Mouse (Mus musculus): ENCODE measurements around the gene Plaur. TPM values are rescaled to one million over a fixed set of nuclear protein-coding genes. Genes with fewer than 3 reads are reported as not detected.

The Plaur gene
- polyA plus RNA-seq, 1 experiment, result 56.5 TPM

GRCm38 (mm10) chr7:24459440-24459839 lies 2.8 kb upstream of the Plaur start:
- H3K4me1 ChIP-seq, result peaks cover 47% of the 10 kb centered on the region
- peaks cover 84% of the 10 kb centered on the region for H3K27me3 ChIP-seq (replicated peaks)
- H3K4me3 ChIP-seq (replicated peaks), result peak overlapping the region; percentile 29
- no peak for TF ChIP-seq GATA1 (IDR thresholded peaks at IDR 0.05; ENCODE audit: borderline replicate concordance, low read length)
- no peak for TF ChIP-seq FLI1 (IDR thresholded peaks at IDR 0.05; ENCODE audit: low read length)
- H3K9me3 ChIP-seq, result no peaks in the 10 kb centered on the region
- H3K36me3 ChIP-seq (replicated peaks; ENCODE audit: low read length), result no peaks in the 10 kb centered on the region

DNA sequence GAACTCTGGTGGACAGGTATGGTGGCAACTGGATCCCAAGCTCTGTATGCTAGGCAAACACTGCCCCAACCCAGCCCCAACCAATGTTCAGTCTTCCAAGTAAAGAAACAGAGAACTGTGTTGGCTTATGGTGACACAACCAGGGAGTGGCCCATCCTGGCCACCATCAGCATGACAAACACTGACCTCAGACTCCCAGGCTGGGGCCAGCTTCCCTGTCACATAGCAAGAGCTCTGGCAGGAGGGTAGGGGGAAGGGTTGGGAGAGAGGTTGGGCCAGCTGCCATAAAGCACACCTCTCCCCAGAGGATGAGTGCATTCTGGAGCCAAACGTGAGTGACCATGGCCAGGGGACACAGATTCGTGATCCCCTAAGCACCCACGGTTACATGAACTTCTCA lies 2.4 kb upstream of the Plaur start:
- H3K27me3 ChIP-seq (replicated peaks), result peaks cover 83% of the 10 kb centered on the region
- no peak for TF ChIP-seq GATA1 (IDR thresholded peaks at IDR 0.05; ENCODE audit: borderline replicate concordance, low read length)
- peaks cover 49% of the 10 kb centered on the region for H3K4me1 ChIP-seq
- H3K4me3 ChIP-seq (replicated peaks), result peak overlapping the region; percentile 29
- no peaks in the 10 kb centered on the region for H3K36me3 ChIP-seq (replicated peaks; ENCODE audit: low read length)
- H3K9me3 ChIP-seq, result no peaks in the 10 kb centered on the region

- peaks cover 70% of the 10 kb centered on the region for H3K27me3 ChIP-seq (replicated peaks)
- H3K4me1 ChIP-seq, result peaks cover 52% of the 10 kb centered on the region
- H3K9me3 ChIP-seq, result no peaks in the 10 kb centered on the region
- TF ChIP-seq FLI1 (IDR thresholded peaks at IDR 0.05; ENCODE audit: low read length), result no peak
- no peak for TF ChIP-seq GATA1 (IDR thresholded peaks at IDR 0.05; ENCODE audit: borderline replicate concordance, low read length)
- peaks cover under 1% of the 10 kb centered on the region for H3K36me3 ChIP-seq (replicated peaks; ENCODE audit: low read length)
- H3K4me3 ChIP-seq (replicated peaks), result peak overlapping the region; percentile 10
These were observed 770 bp upstream of the Plaur start for GRCm38 (mm10) chr7:24461376-24462051.

GRCm38 (mm10) chr7:24466835-24467234 lies 4.6 kb downstream of the Plaur start:
- Histone ChIP-seq H3K4me3 (replicated peaks) (no peak overlapping the region), H3K9me3 (peaks cover 8% of the 10 kb centered on the region), H3K36me3 (replicated peaks; ENCODE audit: low read length) (peaks cover 9% of the 10 kb centered on the region), H3K4me1 (peaks cover 32% of the 10 kb centered on the region), H3K27me3 (replicated peaks) (peaks cover 33% of the 10 kb centered on the region)
- TF ChIP-seq FLI1 (IDR thresholded peaks at IDR 0.05; ENCODE audit: low read length) (no peak), GATA1 (IDR thresholded peaks at IDR 0.05; ENCODE audit: borderline replicate concordance, low read length) (no peak)

DNA sequence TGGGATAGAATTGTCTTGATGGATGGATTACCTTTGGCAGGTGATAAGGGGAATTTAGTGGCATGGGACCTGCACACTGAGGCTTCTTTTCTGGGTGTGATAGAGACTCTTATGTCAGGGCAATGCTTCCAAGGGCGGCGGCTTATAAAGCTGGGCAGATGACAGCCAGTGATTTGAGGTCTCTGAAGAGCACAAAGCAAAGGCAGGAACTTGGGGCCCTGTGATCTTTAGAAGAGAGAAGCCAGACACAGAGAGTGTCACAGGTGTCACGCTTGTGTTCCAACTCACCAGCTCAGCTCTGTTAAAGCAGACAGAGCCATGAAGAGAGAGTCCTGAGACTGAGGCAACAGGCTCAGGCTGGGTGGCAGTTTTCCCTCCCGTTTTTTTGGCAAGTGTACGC lies 5.6 kb downstream of the Plaur start:
- H3K4me1 ChIP-seq, result peaks cover 21% of the 10 kb centered on the region
- peaks cover 30% of the 10 kb centered on the region for H3K27me3 ChIP-seq (replicated peaks)
- TF ChIP-seq FLI1 (IDR thresholded peaks at IDR 0.05; ENCODE audit: low read length) (no peak), GATA1 (IDR thresholded peaks at IDR 0.05; ENCODE audit: borderline replicate concordance, low read length) (no peak)
- H3K36me3 ChIP-seq (replicated peaks; ENCODE audit: low read length), result peaks cover 16% of the 10 kb centered on the region
- peaks cover 12% of the 10 kb centered on the region for H3K9me3 ChIP-seq
- no peak overlapping the region for H3K4me3 ChIP-seq (replicated peaks)

DNA sequence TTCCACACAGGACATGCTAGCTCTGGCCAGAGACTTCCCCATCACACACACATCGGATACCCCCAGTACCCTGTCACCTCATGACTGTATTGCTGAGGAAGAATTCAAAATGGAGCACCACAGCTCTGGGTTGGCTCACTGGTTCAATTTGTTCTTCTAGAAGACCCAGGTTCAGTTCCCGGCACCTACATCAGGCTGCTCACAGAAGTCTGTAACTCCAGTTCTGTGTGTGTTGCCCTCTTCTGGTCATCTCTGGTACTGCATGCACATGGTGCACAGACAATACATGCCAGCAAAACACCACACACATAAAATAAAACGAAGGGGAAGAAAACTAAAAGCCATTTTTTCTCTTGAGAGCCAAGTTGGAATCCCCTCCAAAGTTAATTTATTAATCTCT lies 6.8 kb downstream of the Plaur start:
- Histone ChIP-seq H3K9me3 (peaks cover 13% of the 10 kb centered on the region), H3K27me3 (replicated peaks) (peaks cover 22% of the 10 kb centered on the region), H3K36me3 (replicated peaks; ENCODE audit: low read length) (peaks cover 16% of the 10 kb centered on the region), H3K4me3 (replicated peaks) (no peak overlapping the region), H3K4me1 (peaks cover 16% of the 10 kb centered on the region)
- TF ChIP-seq GATA1 (IDR thresholded peaks at IDR 0.05; ENCODE audit: borderline replicate concordance, low read length), result no peak
- no peak for TF ChIP-seq FLI1 (IDR thresholded peaks at IDR 0.05; ENCODE audit: low read length)

DNA sequence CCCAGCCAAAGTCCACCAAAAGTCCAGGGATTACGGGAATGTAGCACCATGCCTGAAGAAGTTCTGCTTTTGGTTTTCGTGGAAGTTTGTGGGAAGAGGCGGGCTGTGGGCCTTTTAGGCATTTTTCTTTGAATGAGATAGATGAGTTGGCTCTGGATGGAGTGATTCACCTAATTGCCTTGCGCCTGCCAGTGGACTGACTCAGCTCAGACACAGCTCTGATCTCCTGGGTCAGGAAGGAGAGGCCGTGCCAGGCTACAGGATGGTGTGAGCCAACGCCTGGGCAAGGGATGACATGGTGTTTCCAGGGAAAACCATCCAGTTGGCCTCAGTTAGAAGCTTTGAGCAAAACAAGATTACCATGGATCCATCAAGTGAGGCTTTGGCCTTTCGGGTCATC lies 8.1 kb downstream of the Plaur start:
- Histone ChIP-seq H3K4me1 (peaks cover 14% of the 10 kb centered on the region), H3K27me3 (replicated peaks) (peaks cover 15% of the 10 kb centered on the region), H3K9me3 (peaks cover 13% of the 10 kb centered on the region), H3K36me3 (replicated peaks; ENCODE audit: low read length) (peaks cover 18% of the 10 kb centered on the region), H3K4me3 (replicated peaks) (no peak overlapping the region)
- TF ChIP-seq FLI1 (IDR thresholded peaks at IDR 0.05; ENCODE audit: low read length), result no peak
- TF ChIP-seq GATA1 (IDR thresholded peaks at IDR 0.05; ENCODE audit: borderline replicate concordance, low read length), result no peak

GRCm38 (mm10) chr7:24472442-24472841 lies 10.2 kb downstream of the Plaur start:
- Histone ChIP-seq H3K36me3 (replicated peaks; ENCODE audit: low read length) (peaks cover 11% of the 10 kb centered on the region), H3K9me3 (peaks cover 17% of the 10 kb centered on the region), H3K4me1 (peaks cover 3% of the 10 kb centered on the region), H3K4me3 (replicated peaks) (no peak overlapping the region), H3K27me3 (replicated peaks) (peaks cover 12% of the 10 kb centered on the region)
- TF ChIP-seq FLI1 (IDR thresholded peaks at IDR 0.05; ENCODE audit: low read length), result no peak
- TF ChIP-seq GATA1 (IDR thresholded peaks at IDR 0.05; ENCODE audit: borderline replicate concordance, low read length), result no peak

DNA sequence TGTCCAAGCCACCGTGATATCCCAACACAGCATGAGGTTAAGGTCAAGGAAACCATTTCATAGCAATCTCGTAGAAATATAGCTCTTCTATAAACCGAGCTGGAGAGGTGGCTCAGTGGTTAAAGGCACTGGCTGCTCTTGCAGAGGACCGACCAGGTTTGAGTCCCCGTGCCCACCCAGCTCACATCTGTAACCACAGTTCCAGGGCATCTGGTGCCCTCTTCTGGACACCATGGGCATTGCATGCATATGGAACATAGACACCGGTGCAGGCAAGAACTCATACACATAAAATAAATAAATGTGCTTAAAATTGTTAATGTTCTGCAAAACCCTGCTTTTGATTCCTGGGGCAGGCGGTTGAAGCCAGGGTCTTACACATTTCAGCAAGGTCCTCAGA lies 10.7 kb downstream of the Plaur start:
- peaks cover 15% of the 10 kb centered on the region for H3K27me3 ChIP-seq (replicated peaks)
- peaks cover 11% of the 10 kb centered on the region for H3K36me3 ChIP-seq (replicated peaks; ENCODE audit: low read length)
- TF ChIP-seq GATA1 (IDR thresholded peaks at IDR 0.05; ENCODE audit: borderline replicate concordance, low read length), result no peak
- TF ChIP-seq FLI1 (IDR thresholded peaks at IDR 0.05; ENCODE audit: low read length), result no peak
- H3K9me3 ChIP-seq, result peaks cover 22% of the 10 kb centered on the region
- H3K4me1 ChIP-seq, result 0 out of 2 replicates have a peak, but pooled peaks cover 2% of the 10 kb centered on the region
- no peak overlapping the region for H3K4me3 ChIP-seq (replicated peaks)

DNA sequence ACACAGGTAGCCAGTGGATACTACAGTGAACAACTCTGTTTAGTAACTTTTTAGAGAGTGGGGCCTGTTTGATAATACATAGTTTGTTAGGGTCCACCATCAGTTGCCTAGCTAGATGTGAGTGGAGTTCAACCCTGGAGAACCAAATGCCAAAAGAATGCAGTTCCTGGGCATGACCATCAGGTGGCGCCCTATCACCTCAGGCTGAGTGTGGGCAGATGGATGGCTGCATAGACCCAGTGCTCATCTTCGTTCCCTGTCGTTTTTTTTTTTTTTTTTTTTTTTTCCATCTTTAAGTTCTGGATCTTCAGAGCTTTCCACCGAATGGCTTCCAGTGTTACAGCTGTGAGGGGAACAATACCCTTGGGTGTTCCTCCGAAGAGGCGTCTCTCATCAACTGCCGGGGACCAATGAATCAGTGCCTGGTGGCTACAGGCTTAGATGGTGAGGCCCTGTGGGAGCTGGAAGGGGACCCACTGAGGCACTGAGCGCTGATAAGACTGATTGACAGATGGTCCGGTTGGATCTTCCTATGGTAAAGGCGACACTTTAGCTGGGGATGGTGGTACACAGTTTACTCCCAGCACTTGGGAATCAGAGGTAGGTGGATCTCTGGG lies 11.7 kb downstream of the Plaur start:
- no peak for TF ChIP-seq FLI1 (IDR thresholded peaks at IDR 0.05; ENCODE audit: low read length)
- TF ChIP-seq GATA1 (IDR thresholded peaks at IDR 0.05; ENCODE audit: borderline replicate concordance, low read length), result no peak
- Histone ChIP-seq H3K27me3 (replicated peaks) (peaks cover 25% of the 10 kb centered on the region), H3K4me3 (replicated peaks) (no peak overlapping the region), H3K36me3 (replicated peaks; ENCODE audit: low read length) (peaks cover 10% of the 10 kb centered on the region), H3K4me1 (0 out of 2 replicates have a peak, but pooled peaks cover 2% of the 10 kb centered on the region), H3K9me3 (peaks cover 31% of the 10 kb centered on the region)
